Mouse (Mus musculus) limb, embryonic 15.5 days (tissue): ENCODE measurements at regions not wholly inside any gene's neighbourhood (a gene's known extent, or its start where the extent isn't known, plus 50 kb on each side); places are given as distances from the start of the nearest gene placed in this dataset.
A peak's percentile ranks its signal among the peaks of the same experiment; 100 is the strongest.

Experiments
- ATAC-seq: fragments of 200-750 bp; cut with Nextera tagmentation; 2 replicates; pipeline ENCODE4 v1.8.0; 2017; ENCODE audit warnings: low read depth, moderate TSS enrichment; ENCODE audit not compliant: insufficient number of reproducible peaks, low FRiP score, low TSS enrichment
- H3K27ac ChIP-seq: fragments of 300-500 bp; sonication (generic); 2 replicates; pipeline ENCODE4 v1.5.1; 2015; ENCODE audit warnings: moderate library complexity, mild to moderate bottlenecking, inconsistent platforms
- H3K27me3 ChIP-seq: fragments of 300-500 bp; sonication (generic); 2 replicates; pipeline ENCODE4 v1.6.1; 2015; ENCODE audit warnings: inconsistent platforms
- H3K36me3 ChIP-seq: fragments of 300-500 bp; sonication (generic); 2 replicates; pipeline ENCODE4 v1.6.1; 2015; ENCODE audit warnings: inconsistent platforms
- H3K4me1 ChIP-seq: fragments of 300-500 bp; sonication (generic); 2 replicates; pipeline ENCODE4 v1.6.1; 2015; ENCODE audit warnings: inconsistent platforms
- H3K4me2 ChIP-seq: fragments of 300-500 bp; sonication (generic); 2 replicates; pipeline ENCODE4 v1.6.1; 2015; ENCODE audit warnings: mild to moderate bottlenecking, inconsistent platforms
- H3K4me3 ChIP-seq: fragments of 300-500 bp; sonication (generic); 2 replicates; pipeline ENCODE4 v1.5.1; 2015; ENCODE audit warnings: mild to moderate bottlenecking, inconsistent platforms
- H3K9ac ChIP-seq: fragments of 300-500 bp; sonication (generic); 2 replicates; pipeline ENCODE4 v1.6.1; 2015; ENCODE audit warnings: inconsistent platforms
- H3K9me3 ChIP-seq: fragments of 300-500 bp; sonication (generic); 2 replicates; pipeline ENCODE4 v1.6.1; 2016; ENCODE audit warnings: inconsistent platforms
- WGBS: fragments of 180-500 bp; shearing (Covaris S2); methylation state at CpG from one replicate; pipeline ENCODE4 v1.1.7; 2015; 5-methylcytosine and 5-hydroxymethylcytosine counted together

DNA sequence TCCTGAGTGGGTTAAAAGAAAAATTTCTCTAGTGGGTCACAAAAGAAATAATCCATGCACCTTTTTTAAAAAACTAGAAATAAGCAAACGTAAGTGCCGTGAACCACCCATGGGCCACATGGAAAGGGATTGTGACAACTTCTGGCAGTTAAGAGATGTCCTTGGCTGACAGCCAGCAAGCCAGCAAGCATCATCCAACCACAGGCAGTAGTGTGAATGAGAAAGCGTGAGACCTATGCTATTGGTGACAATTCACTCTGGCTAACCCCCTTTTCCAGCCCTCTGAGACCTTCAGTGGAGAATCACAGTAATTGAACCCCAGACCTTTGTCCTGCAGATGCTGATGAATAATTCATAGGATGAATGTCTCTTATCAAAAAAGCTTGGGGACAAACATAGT lies 78.3 kb upstream of the Sgcd start:
- H3K27ac ChIP-seq: no peak overlapping the region
- H3K9me3 ChIP-seq: no peaks in the 10 kb centered on the region
- WGBS: 68% methylated on average over 3 of the region's 3 CpGs
- H3K4me1 ChIP-seq: no peaks in the 10 kb centered on the region
- H3K4me2 ChIP-seq: no peak overlapping the region
- H3K4me3 ChIP-seq: no peak overlapping the region
- no peak overlapping the region for H3K9ac ChIP-seq
- H3K36me3 ChIP-seq: no peaks in the 10 kb centered on the region
- no peaks in the 10 kb centered on the region for H3K27me3 ChIP-seq
- ATAC-seq: no peak

DNA sequence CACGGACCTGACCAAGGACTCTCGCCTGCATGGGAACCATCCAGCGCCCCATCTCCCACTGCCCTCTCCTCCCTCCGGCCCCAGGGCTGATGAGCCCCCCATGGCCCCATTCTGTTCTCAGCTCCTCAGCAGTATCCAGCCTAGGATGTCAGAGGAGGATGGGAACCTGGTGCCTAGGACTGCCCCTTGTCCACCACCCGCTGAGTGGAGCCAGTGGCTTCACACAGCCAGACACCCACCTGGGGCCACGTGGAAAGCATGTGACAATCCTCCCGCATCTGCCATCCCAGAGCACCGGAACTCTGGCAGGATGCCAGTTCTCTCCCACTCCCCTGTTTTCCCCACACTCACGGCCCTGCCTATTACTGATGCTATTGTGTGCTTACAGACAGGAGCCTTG lies 75.0 kb upstream of the Sgcd start:
- peak; percentile 30; the same call in 1 of the 2 replicates for ATAC-seq
- Histone ChIP-seq H3K9ac (no peak overlapping the region), H3K9me3 (no peaks in the 10 kb centered on the region), H3K36me3 (no peaks in the 10 kb centered on the region), H3K4me3 (no peak overlapping the region), H3K27me3 (no peaks in the 10 kb centered on the region), H3K4me1 (no peaks in the 10 kb centered on the region), H3K27ac (no peak overlapping the region), H3K4me2 (no peak overlapping the region)
- 74% methylated on average over 9 of the region's 9 CpGs for WGBS

DNA sequence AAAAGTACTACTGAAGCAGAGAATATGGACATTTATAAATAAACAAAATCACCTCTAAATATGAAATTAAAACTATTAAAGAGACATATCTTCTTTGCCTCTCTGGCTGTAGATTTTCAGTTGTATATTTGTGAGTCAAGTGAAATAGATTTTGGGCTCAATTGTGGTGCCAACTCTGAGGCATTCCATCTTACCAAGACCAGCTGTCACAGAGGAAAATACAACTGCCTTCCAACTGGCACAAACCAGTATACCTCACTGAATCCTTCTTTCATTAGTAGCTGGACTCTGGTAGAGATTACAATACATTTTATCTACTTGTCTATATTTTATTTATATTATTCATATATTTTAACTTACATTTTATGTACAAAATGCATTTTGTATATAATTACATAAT lies 72.7 kb upstream of the Sgcd start:
- H3K4me1 ChIP-seq: no peaks in the 10 kb centered on the region
- no peaks in the 10 kb centered on the region for H3K27me3 ChIP-seq
- H3K9ac ChIP-seq: no peak overlapping the region
- no peak overlapping the region for H3K27ac ChIP-seq
- no peak for ATAC-seq
- no peak overlapping the region for H3K4me2 ChIP-seq
- H3K4me3 ChIP-seq: no peak overlapping the region
- no peaks in the 10 kb centered on the region for H3K9me3 ChIP-seq
- no peaks in the 10 kb centered on the region for H3K36me3 ChIP-seq

DNA sequence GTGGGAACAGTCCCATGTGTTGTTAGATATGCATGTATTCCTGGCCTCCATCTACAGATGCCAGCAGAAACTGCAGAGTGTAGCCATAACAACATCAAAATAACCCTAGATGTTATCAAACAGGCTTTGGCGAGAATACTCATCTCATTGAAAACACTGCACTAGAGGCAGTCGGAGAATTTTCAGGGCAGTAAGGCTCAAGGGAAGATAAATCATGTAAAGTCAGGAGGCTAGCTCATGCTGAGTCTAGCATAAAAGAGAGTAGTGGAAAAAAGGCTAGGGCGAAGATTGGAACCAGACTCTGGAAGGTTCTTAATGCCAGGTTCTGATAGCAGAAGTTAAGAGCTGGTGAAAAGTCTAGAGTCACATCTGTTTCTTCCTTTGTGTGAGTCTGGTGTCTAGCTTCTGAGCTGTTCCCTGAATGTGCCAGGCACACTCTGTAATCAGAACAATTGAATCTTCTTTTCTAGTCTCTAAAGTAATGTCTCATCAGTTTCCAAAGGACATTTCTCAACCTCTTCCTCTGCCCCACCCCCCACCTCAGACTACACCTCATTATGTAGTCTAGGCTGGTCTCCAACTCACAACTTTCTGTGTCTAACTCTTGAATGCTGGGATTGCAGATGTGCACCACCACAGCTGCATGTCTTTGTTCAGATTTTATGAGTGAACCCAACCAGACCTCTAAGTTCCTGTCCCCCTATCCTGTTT lies 62.5 kb upstream of the Sgcd start:
- H3K9ac ChIP-seq: no peak overlapping the region
- no peak for ATAC-seq
- H3K27ac ChIP-seq: no peak overlapping the region
- H3K36me3 ChIP-seq: no peaks in the 10 kb centered on the region
- H3K9me3 ChIP-seq: no peaks in the 10 kb centered on the region
- no peaks in the 10 kb centered on the region for H3K4me1 ChIP-seq
- WGBS: 54% methylated on average over 3 of the region's 3 CpGs
- no peaks in the 10 kb centered on the region for H3K27me3 ChIP-seq
- no peak overlapping the region for H3K4me2 ChIP-seq
- H3K4me3 ChIP-seq: no peak overlapping the region

DNA sequence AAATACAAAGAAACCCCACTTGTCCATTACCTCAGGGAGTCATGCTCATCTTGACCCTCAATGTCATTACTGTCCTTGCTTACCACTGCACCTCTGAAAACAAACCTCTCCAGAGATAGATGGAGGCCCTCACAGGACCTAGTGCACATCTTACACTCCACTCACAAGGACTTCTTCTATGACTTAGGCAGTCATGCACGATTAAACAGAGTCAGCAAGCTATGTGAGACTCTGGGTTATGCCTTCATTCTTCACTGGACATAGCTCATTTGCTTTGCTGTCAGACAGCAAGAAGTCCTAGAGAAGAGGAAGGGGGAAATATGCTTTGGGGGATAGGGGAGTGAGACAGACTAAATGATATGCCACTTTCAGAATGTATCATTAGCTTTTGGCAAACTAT lies 59.5 kb upstream of the Sgcd start:
- Histone ChIP-seq H3K4me2 (no peak overlapping the region), H3K4me3 (no peak overlapping the region), H3K36me3 (no peaks in the 10 kb centered on the region), H3K9me3 (no peaks in the 10 kb centered on the region), H3K27me3 (no peaks in the 10 kb centered on the region), H3K4me1 (no peaks in the 10 kb centered on the region), H3K9ac (no peak overlapping the region), H3K27ac (no peak overlapping the region)
- 78% methylated on average over 1 of the region's 1 CpGs for WGBS
- no peak for ATAC-seq
